ENCODE assay signal across 8 mouse cellular contexts in the genomic region with DNA sequence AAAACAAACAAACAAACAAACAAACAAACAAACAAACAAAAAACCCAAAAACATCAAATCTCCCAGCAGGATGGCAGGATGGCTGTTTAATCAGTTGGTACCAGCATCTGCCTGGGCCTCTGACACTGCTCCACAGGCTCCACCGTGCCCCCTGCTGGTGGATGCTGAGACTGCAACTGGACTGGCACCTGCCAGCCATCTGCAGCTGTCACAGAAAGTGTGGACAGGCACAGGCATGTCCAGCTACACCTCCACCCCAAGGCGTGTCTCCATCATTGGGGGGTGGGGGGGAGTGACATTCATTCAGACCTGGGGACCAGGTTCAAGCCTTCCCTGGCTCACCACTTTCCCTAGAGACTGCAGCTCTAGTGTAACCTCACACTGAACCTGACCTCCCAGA. TPM values are rescaled to one million over a fixed set of nuclear protein-coding genes. Genes with fewer than 3 reads are reported as not detected.
DNase-seq lines count a peak whose midpoint lies in the region; ATAC-seq and TF ChIP-seq lines count a peak whose summit lies in the region.

No protein-coding gene starts in this region.

- no peak for TF ChIP-seq POLR2A in myocyte (IDR thresholded peaks at IDR 0.05; ENCODE audit: insufficient read length, low read depth)

- ATAC-seq in hindbrain, embryonic 14.5 days (ENCODE audit: low FRiP score) = peak; percentile 57; the same call in 1 of the 2 replicates
- no peak for ATAC-seq in hindbrain, embryonic 16.5 days
- peak; percentile 46 for ATAC-seq in limb, embryonic 13.5 days (ENCODE audit: low FRiP score, low read depth)
- ATAC-seq in stomach, postnatal 0 days (ENCODE audit: low FRiP score, low TSS enrichment) = no peak

- no peaks in the 10 kb centered on the region for H3K36me3 ChIP-seq in hindbrain, embryonic 14.5 days (replicated peaks; ENCODE audit: control insufficient read depth, insufficient read depth)
- no peaks in the 10 kb centered on the region for H3K36me3 ChIP-seq in hindbrain, embryonic 16.5 days (ENCODE audit: control insufficient read depth, insufficient read depth, low read length)
- H3K36me3 ChIP-seq in limb, embryonic 13.5 days = no peaks in the 10 kb centered on the region
- no peaks in the 10 kb centered on the region for H3K36me3 ChIP-seq in myocyte (ENCODE audit: control insufficient read depth, insufficient read depth)
- no peaks in the 10 kb centered on the region for H3K36me3 ChIP-seq in stomach, postnatal 0 days (ENCODE audit: control insufficient read depth, insufficient read depth, low read length)

- 5% methylated on average over 2 of the region's 2 CpGs for WGBS in hindbrain, embryonic 14.5 days
- WGBS in hindbrain, embryonic 16.5 days = 4% methylated on average over 2 of the region's 2 CpGs
- 0% methylated on average over 2 of the region's 2 CpGs for WGBS in limb, embryonic 13.5 days
- 8% methylated on average over 2 of the region's 2 CpGs for WGBS in stomach, postnatal 0 days

- no peak overlapping the region for H3K4me3 ChIP-seq in hindbrain, embryonic 14.5 days (replicated peaks; ENCODE audit: low read length)
- no peak overlapping the region for H3K4me3 ChIP-seq in hindbrain, embryonic 16.5 days (ENCODE audit: low read length)
- H3K4me3 ChIP-seq in limb, embryonic 13.5 days = no peak overlapping the region
- no peak overlapping the region for H3K4me3 ChIP-seq in myocyte
- H3K4me3 ChIP-seq in stomach, postnatal 0 days (ENCODE audit: low read depth, low read length) = no peak overlapping the region

- no peak overlapping the region for H3K4me2 ChIP-seq in hindbrain, embryonic 14.5 days (replicated peaks)
- no peak overlapping the region for H3K4me2 ChIP-seq in hindbrain, embryonic 16.5 days (ENCODE audit: low read length)
- no peak overlapping the region for H3K4me2 ChIP-seq in limb, embryonic 13.5 days (replicated peaks)
- no peak overlapping the region for H3K4me2 ChIP-seq in myocyte (ENCODE audit: low read depth)
- H3K4me2 ChIP-seq in stomach, postnatal 0 days (replicated peaks; ENCODE audit: low read depth) = no peak overlapping the region

- 0 out of 2 replicates have a peak, but pooled peaks cover 4% of the 10 kb centered on the region for H3K4me1 ChIP-seq in hindbrain, embryonic 14.5 days (replicated peaks; ENCODE audit: control insufficient read depth, insufficient read depth, low read length)
- H3K4me1 ChIP-seq in hindbrain, embryonic 16.5 days (ENCODE audit: control insufficient read depth, insufficient read depth, low read depth, low read length) = no peaks in the 10 kb centered on the region; the same call in 1 of the 2 replicates
- H3K4me1 ChIP-seq in limb, embryonic 13.5 days = no peaks in the 10 kb centered on the region
- no peaks in the 10 kb centered on the region for H3K4me1 ChIP-seq in stomach, postnatal 0 days (replicated peaks; ENCODE audit: control insufficient read depth, insufficient read depth)

- peak; percentile 97 for TF ChIP-seq CTCF in stomach, postnatal 0 days (IDR thresholded peaks at IDR 0.05; ENCODE audit: low read depth)

- no peaks in the 10 kb centered on the region for H3K79me2 ChIP-seq in myocyte (ENCODE audit: control insufficient read depth, insufficient read depth)

- no peak for TF ChIP-seq EP300 in stomach, postnatal 0 days (optimal IDR thresholded peaks at IDR 0.05)

- no peak overlapping the region for H3K27ac ChIP-seq in hindbrain, embryonic 14.5 days
- no peak overlapping the region for H3K27ac ChIP-seq in hindbrain, embryonic 16.5 days (ENCODE audit: low read depth, low read length)
- no peak overlapping the region for H3K27ac ChIP-seq in limb, embryonic 13.5 days
- no peak overlapping the region for H3K27ac ChIP-seq in stomach, postnatal 0 days (replicated peaks)

- H3K9me3 ChIP-seq in hindbrain, embryonic 14.5 days (ENCODE audit: control insufficient read depth, low read length) = no peaks in the 10 kb centered on the region
- no peaks in the 10 kb centered on the region for H3K9me3 ChIP-seq in hindbrain, embryonic 16.5 days (ENCODE audit: control insufficient read depth, low read length)
- peaks cover 6% of the 10 kb centered on the region for H3K9me3 ChIP-seq in limb, embryonic 13.5 days
- no peaks in the 10 kb centered on the region for H3K9me3 ChIP-seq in stomach, postnatal 0 days (ENCODE audit: control insufficient read depth, low read length)

- H3K9ac ChIP-seq in hindbrain, embryonic 14.5 days = no peak overlapping the region
- H3K9ac ChIP-seq in hindbrain, embryonic 16.5 days (ENCODE audit: low read depth, low read length) = no peak overlapping the region
- no peak overlapping the region for H3K9ac ChIP-seq in limb, embryonic 13.5 days
- H3K9ac ChIP-seq in stomach, postnatal 0 days (ENCODE audit: low read length) = no peak overlapping the region

- H3K27me3 ChIP-seq in hindbrain, embryonic 14.5 days (ENCODE audit: control insufficient read depth, insufficient read depth, low read length) = no peaks in the 10 kb centered on the region
- no peaks in the 10 kb centered on the region for H3K27me3 ChIP-seq in hindbrain, embryonic 16.5 days (replicated peaks; ENCODE audit: control insufficient read depth, insufficient read depth, low read length)
- no peaks in the 10 kb centered on the region for H3K27me3 ChIP-seq in limb, embryonic 13.5 days
- no peaks in the 10 kb centered on the region for H3K27me3 ChIP-seq in myocyte (ENCODE audit: control insufficient read depth, insufficient read depth, insufficient read length)
- no peaks in the 10 kb centered on the region for H3K27me3 ChIP-seq in stomach, postnatal 0 days (ENCODE audit: control insufficient read depth, insufficient read depth, low read length)

- no peak overlapping the region for H3ac ChIP-seq in myocyte (ENCODE audit: control insufficient read depth, insufficient read length)

- DNase-seq in hindbrain, embryonic 14.5 days (ENCODE audit: low spot score) = peak; percentile 78
- peak; percentile 74 for DNase-seq in cerebellum, adult 9-10 months
- peak; percentile 35 to 77 for DNase-seq in frontal cortex, postnatal 14 days (ENCODE audit: low spot score in 2 of 2)
- DNase-seq in kidney, adult 8-10 months = peak; percentile 71 to 88
- DNase-seq in stomach, postnatal 0 days (ENCODE audit: low spot score) = peak; percentile 86

TF ChIP-seq in myocyte, 11 proteins besides CTCF, POLR2A, EP300 and RAD21:
- no peak for TF ChIP-seq E2F4 (IDR thresholded peaks at IDR 0.05; ENCODE audit: insufficient read depth)
- TF ChIP-seq TCF12 (IDR thresholded peaks at IDR 0.05; ENCODE audit: insufficient read depth, poor library complexity, severe bottlenecking) = peak; percentile 50
- TF ChIP-seq MAX (IDR thresholded peaks at IDR 0.05; ENCODE audit: low read depth) = no peak
- TF ChIP-seq POLR2AphosphoS2 (IDR thresholded peaks at IDR 0.05; ENCODE audit: insufficient read length, low read depth) = no peak
- no peak for TF ChIP-seq USF1 (IDR thresholded peaks at IDR 0.05; ENCODE audit: low read depth)
- no peak for TF ChIP-seq CEBPB (IDR thresholded peaks at IDR 0.05; ENCODE audit: insufficient read depth, poor library complexity, severe bottlenecking)
- no peak for TF ChIP-seq REST (IDR thresholded peaks at IDR 0.05; ENCODE audit: insufficient read depth, insufficient read length)
- TF ChIP-seq SRF (IDR thresholded peaks at IDR 0.05; ENCODE audit: control insufficient read depth, insufficient read length, low read depth) = no peak
- TF ChIP-seq MYOD1 (IDR thresholded peaks at IDR 0.05; ENCODE audit: control insufficient read depth in 1 of 3, insufficient read length in 2 of 3, low read depth in 2 of 3) = peak in 2 of 3 experiments; percentile 77 to 85
- peak; percentile 68 for TF ChIP-seq TCF3 (IDR thresholded peaks at IDR 0.05; ENCODE audit: insufficient read length, low read depth)
- peak; percentile 15 to 79 (median 55) for TF ChIP-seq MYOG (IDR thresholded peaks at IDR 0.05; ENCODE audit: control insufficient read depth in 1 of 3, insufficient read depth in 1 of 3, insufficient read length in 2 of 3, low read depth in 2 of 3)

RNA-seq across cellular contexts. Expression of gene Hsf2bp, which starts 37.2 kb away (rescaled TPM):
- polyA plus RNA-seq in hindbrain, embryonic 14.5 days (2014; fragmentation: Nextera tagmentation; extraction: Ambion mirVana) = 0.59 and 0.82 TPM in 2 replicates
- polyA plus RNA-seq in hindbrain, embryonic 16.5 days (2015; fragmentation: Nextera tagmentation; extraction: Ambion mirVana) = 0.30 and 1.1 TPM in 2 replicates
- 0.64 and 0.73 TPM in 2 replicates for polyA plus RNA-seq in limb, embryonic 13.5 days (2015; fragmentation: Nextera tagmentation; extraction: Ambion mirVana)
- 4.9 TPM for polyA plus RNA-seq in myocyte (2012; fragmentation: generic; extraction: Trizol)
- polyA plus RNA-seq in stomach, postnatal 0 days (2015; fragmentation: Nextera tagmentation; extraction: Ambion mirVana) = 0.41 and 0.52 TPM in 2 replicates

RNA-seq across cellular contexts. Expression of gene Rrp1b, which starts 37.5 kb away (rescaled TPM):
- polyA plus RNA-seq in hindbrain, embryonic 14.5 days (2014; fragmentation: Nextera tagmentation; extraction: Ambion mirVana) = 27.7 and 29.1 TPM in 2 replicates
- polyA plus RNA-seq in hindbrain, embryonic 16.5 days (2015; fragmentation: Nextera tagmentation; extraction: Ambion mirVana) = 33.4 and 34.4 TPM in 2 replicates
- 87.2 and 89.8 TPM in 2 replicates for polyA plus RNA-seq in limb, embryonic 13.5 days (2015; fragmentation: Nextera tagmentation; extraction: Ambion mirVana)
- 13.1 TPM for polyA plus RNA-seq in myocyte (2012; fragmentation: generic; extraction: Trizol)
- polyA plus RNA-seq in stomach, postnatal 0 days (2015; fragmentation: Nextera tagmentation; extraction: Ambion mirVana) = 18.6 and 19.2 TPM in 2 replicates

Comparison
In these comparisons a context has a peak if more than half of its experiments do, and no peak if none do; other contexts are left out.
1. ATAC-seq: peak in hindbrain, embryonic 14.5 days (single experiment) and limb, embryonic 13.5 days (single experiment); none in hindbrain, embryonic 16.5 days (single experiment) and stomach, postnatal 0 days (single experiment).
2. Peak in every context shown above with its lines, with median percentiles within 50 percentile points of each other: DNase-seq.